Mouse (Mus musculus) kidney, adult 2 months (tissue): Measurements from ENCODE around the gene Gm136.
A peak's percentile ranks its signal among the peaks of the same experiment; 100 is the strongest.

Experiments used
- CTCF ChIP-seq: fragments of 200-500 bp; conservative IDR thresholded peaks from 2 replicates; pipeline ENCODE4 v1.5.1; 2011; ENCODE audit warnings: low read depth, mild to moderate bottlenecking, control low read depth, low read length, moderate library complexity, mixed read lengths; ENCODE audit not compliant: insufficient read depth, insufficient read length
- POLR2A ChIP-seq: fragments of 200-500 bp; IDR thresholded peaks from one replicate; pipeline ENCODE4 v1.6.1; 2011; ENCODE audit warnings: low read depth, low read length, control low read depth

GRCm38 (mm10) chr4:34701528-34701927 lies 54.5 kb downstream of the Gm136 start:
- TF ChIP-seq CTCF: peak; percentile 75
- no peak for TF ChIP-seq POLR2A
